Mouse (Mus musculus) fat pad, adult 2 months (tissue): Measurements from ENCODE around the gene Pllp.

ENCODE experiments used
- DNase-seq: peaks from one replicate; pipeline ENCODE4 v3.0.0-alpha.2; 2011; ENCODE audit warnings: low read depth, low spot score; ENCODE audit errors: extremely low read depth

Pllp gene

GRCm38 (mm10) chr8:94703972-94704668, 8.0 kb upstream of the Pllp start:
- peak; percentile 68 for DNase-seq

DNA sequence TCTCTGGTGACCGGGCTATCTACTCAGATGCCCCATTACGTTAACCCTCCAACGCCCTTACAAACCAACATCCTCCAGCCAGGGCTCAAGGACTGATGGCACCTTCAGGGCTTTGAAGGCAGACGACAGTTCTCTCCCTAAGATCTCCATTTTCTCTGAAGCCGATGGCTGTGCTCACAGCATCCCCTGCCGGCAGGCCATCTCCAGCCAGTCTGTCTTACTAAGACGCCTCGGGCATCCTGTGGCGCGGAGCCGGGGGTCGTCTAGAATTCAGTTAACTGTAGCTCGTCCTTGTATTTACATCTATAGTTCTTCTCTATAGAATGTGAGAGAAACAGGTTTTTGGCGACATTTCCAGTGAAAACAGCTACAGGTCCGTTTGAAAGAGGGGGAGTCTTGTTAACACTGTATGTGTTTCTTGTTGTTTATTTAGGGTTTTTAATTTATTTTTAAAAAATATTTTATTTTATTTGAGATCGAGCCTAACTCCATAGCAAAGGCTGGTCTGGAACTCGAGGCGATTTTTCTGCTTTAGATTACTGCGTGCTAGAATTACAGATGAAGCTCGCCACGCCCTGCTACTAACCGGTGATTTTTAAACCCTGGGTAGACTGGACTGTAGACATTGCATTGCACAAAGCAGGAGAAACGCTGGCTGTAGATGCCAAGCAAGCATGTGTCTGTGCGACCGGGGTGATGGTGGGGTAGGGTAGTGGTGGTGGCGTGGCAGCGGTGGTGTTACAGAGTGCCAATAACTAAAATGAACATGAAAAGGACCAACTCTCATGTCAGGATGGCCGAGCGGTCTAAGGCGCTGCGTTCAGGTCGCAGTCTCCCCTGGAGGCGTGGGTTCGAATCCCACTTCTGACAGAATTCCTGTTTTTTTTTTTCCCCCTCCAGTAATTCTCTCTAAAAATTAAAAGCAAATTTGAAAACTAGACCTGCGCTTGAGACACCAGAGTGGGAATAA, 7.1 kb upstream of the Pllp start:
- DNase-seq: no peak

GRCm38 (mm10) chr8:94702156-94702555, 6.1 kb upstream of the Pllp start:
- no peak for DNase-seq

GRCm38 (mm10) chr8:94700421-94700935, 4.4 kb upstream of the Pllp start:
- DNase-seq: no peak

GRCm38 (mm10) chr8:94699366-94699765, 3.3 kb upstream of the Pllp start:
- no peak for DNase-seq

DNA sequence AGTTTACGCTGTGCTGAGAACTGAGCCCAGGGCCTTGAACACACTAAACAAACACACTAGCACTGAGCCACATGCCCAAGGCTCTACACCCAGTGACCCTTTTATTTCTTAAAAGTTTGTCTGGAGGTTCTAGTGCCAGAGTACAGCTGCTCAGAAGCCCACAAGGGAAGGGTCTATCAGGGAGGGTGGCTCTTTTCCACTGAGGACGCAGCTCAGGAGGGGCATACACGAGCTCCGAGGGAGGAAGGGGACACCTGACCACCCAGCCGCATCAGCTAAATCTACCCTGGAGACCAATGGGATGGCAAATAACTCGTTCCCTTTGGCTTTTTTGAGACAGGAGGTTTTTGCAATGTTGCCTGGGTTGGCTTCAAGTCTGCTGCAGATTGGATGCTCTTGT, 1.9 kb upstream of the Pllp start:
- no peak for DNase-seq

DNA sequence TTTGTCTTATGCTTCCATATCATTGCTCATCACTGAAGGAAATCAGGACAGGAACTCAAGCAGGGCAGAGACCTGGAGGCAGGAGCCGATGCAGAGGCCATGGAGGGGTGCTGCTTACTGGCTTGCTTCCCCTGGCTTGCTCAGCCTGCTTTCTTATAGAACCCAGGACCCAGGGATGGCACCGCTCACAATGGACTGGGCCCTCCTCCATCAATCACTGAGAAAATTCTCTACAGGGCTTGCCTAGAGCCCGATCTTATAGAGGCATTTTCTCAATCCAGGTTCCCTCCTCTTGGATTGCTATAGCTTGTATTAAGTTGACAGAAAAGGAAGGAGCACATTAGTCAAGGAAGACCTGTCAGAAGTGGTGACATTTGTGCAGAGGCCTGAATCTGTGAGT, 488 bp upstream of the Pllp start:
- no peak for DNase-seq

GRCm38 (mm10) chr8:94695341-94695993, 611 bp downstream of the Pllp start:
- no peak for DNase-seq

DNA sequence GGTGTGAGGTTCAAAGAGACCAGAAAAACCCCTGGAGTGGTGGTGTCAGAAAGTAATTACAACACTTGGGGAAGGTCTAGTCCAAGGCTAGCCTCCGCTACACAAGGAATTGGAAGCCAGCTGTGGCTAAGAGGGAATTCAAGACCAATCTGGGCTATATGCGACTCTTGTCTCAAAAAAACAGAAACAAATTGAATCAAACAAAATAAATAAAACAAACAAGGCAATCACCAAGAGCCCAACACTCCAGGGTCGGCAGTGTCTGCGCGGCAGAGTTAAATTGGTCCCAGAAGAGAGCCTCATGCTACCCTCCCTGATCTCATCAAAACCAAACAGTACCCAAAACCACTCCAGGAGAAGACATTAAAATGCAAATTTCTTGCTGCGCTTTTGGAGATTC, 1.4 kb downstream of the Pllp start:
- no peak for DNase-seq

DNA sequence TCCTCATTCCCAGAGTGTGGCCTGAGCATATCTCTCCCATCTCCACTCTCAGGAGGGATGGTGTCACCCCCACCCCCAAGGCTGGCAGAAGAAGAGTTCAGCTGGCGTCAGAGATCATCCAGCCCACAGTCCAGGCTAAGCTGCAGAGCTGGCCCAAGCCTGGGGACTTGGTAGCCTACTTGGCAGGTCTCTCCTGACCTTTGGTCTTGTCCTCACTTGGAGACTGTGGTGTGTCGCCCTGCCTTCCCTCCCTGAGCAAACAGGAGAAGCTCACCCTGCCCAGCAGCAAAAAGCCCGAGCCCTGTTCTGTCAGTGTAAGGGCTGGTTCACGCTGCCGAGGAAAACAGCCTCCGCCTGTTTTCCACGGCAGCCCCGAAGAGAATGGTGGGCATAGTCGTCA, 10.1 kb downstream of the Pllp start:
- DNase-seq: no peak

DNA sequence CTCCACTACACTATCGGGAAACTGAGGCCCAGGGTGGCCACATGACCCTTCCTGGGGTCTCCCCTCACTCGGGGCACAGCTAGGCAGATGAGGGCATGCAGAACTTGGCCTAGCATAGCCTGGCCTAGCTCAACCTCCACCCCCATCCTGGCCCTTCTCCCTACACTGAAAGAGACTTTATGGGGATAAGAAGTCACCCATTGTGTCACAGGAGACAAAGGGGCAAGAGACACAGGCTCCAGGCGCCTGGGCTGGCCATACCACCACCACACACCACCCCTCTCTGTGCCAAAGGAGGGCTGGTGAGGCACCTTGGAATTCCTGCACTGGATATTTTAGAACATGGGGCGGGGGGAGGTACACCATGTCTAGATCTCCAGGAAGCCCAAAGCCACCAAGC, 11.8 kb downstream of the Pllp start:
- no peak for DNase-seq

- no peak for DNase-seq
Observed at GRCm38 (mm10) chr8:94682732-94683524, 13.2 kb downstream of the Pllp start.

DNA sequence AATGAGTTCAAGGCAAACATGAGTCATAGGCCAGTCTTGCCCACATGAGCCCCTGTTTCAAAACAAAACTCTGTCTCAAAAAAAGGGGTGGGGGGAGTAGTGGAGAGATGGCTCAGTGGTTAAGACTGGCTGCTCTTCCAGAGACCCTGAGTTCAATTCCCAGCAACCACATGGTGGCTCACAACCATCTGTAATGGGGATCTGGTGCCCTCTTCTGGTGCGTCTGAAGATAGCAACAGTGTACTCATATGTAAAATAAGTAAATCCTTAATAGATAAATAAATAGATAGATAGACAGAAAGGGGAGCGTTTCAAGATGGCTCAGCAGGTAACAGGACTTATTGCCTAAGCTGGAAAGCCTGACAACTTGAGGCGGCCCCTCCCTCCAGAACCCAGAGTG, 15.7 kb downstream of the Pllp start:
- no peak for DNase-seq

- no peak for DNase-seq
Observed at GRCm38 (mm10) chr8:94678582-94678981, 17.5 kb downstream of the Pllp start.

DNA sequence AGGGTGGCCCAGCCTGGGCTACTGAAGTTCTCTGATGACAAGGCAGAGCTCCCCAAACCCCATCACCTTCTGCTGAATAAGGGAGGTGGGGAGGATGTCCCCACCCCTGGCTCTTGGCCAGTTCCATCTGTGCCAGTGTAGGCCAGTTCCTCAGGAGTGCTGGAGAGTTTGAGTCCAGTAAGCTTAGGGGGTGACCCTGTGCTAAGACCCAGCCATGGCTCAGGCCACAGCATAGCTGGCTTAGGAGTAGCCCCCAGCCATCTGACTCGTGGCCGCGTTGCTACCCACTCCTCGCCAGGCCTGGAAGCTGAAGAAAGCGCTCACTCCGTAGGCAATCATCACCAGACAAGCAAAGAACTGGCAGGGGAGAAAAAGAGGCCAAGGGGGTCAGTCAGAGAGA, 20.2 kb downstream of the Pllp start:
- DNase-seq: no peak

DNA sequence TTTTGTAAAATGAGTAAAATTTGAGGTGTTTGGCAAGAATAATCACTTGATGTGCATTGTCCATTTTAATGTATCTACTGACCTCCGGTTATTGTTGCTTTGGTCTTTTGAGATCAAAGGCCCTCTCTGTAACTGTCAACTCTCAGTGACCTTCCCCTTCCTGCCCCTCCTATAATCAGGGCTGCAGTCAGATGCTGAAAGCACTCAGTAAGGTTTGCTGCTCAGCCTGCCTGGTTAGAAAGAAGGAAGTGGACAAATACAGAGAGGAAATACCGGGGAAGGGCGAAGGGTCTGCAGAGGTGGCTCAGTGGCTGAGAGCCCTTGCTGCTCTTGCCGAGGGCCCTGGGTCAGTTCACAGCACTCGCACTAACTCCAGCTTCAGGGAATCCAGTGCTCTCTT, 21.7 kb downstream of the Pllp start:
- DNase-seq: no peak

GRCm38 (mm10) chr8:94666456-94667308, 29.4 kb downstream of the Pllp start, which contains the start of gene Arl2bp:
Gene Arl2bp (plus strand): TSS chr8:94666600.
- no peak for DNase-seq

- DNase-seq: no peak
Observed at GRCm38 (mm10) chr8:94664722-94665121, 31.4 kb downstream of the Pllp start.

DNA sequence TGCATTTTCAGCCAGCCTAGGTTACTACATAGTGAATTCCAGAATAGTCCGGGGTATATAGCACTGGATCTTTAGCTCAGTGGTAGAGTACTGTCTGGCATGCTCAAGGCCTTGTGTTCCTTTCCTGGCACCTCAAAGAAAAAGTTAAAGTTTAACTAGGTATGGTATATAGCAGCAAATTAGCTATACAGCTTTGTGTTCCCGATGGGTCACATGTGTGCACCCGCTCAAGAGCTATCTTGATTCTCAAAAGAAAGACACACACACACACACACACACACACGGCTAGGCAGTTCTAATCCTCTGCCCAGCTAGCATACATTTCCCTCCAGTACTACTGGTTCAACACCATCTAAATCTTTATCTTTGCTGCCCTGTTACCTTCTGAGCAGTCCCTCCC, 35.7 kb downstream of the Pllp start:
- no peak for DNase-seq

DNA sequence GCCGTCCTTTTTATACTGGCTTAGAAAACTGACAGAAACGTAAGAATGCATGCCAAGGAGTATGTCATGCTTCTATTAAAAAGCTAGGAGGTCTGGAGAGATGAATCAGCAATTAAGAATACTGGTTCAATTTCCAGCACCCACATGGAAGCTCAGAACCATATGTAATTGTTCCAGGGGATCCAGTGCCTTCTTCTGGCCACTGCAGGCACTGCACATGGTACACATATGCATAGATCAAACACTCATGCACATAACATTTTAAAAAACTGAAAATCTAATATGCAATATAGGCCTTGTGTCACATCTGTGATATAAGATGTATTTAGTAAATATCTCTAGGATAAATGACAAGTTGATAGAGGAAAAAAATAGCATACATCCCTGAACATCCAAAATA, 38.0 kb downstream of the Pllp start:
- no peak for DNase-seq
